Mouse (Mus musculus) E14TG2a.4 (cell line): ENCODE data around the gene Pxdc1.

Experiments
- CTCF ChIP-seq: conservative IDR thresholded peaks from 2 replicates; pipeline ENCODE4 v1.5.1; 2014; ENCODE audit warnings: low read length
- POU5F1 ChIP-seq: IDR thresholded peaks from 2 replicates; pipeline ENCODE4 v1.6.1; 2014; ENCODE audit warnings: low read length, borderline replicate concordance

DNA sequence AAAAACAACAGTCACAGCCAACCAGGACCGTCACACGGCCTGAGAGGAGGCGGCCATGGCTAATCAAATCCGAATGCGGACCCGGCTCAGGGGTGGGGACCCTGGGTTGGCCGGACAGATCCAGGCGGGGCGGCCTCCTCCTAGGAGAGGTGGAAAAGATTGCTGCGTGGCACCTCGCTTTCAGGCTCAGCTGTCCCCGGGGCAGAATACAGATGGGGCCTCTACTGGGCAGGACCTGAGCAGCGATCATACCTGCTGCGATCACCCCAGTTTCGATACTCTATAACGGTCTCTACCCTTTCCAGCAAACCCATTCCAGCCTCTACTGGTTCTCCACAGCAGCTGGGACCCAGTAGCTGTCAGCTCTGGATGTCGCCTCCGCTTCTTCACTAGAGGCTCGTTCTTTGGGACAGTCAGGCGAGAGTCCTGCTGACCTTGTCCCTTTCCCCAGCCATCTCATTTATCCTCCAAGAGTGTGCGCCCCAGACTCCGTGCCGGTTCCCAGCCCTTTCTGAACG lies 1.8 kb downstream of the Pxdc1 start:
- TF ChIP-seq CTCF (no peak), POU5F1 (no peak)
